Mouse (Mus musculus) heart, embryonic 10.5 days (tissue): ENCODE measurements around the gene Tuba1c. TPM values are rescaled to one million over a fixed set of nuclear protein-coding genes. Genes with fewer than 3 reads are reported as not detected.

Source experiments
- DNase-seq: peaks from one replicate; pipeline ENCODE4 v3.0.0-alpha.2; 2017; ENCODE audit warnings: low spot score
- H3K27ac ChIP-seq: fragments of 300-500 bp; sonication (generic); 2 replicates; pipeline ENCODE4 v1.5.1; 2016; ENCODE audit warnings: mild to moderate bottlenecking
- H3K27me3 ChIP-seq: fragments of 300-500 bp; sonication (generic); 2 replicates; pipeline ENCODE4 v1.6.1; 2016; ENCODE audit warnings: mild to moderate bottlenecking; ENCODE audit not compliant: poor library complexity, insufficient read depth, severe bottlenecking
- H3K36me3 ChIP-seq: fragments of 300-500 bp; sonication (generic); 2 replicates; pipeline ENCODE4 v1.6.1; 2016; ENCODE audit warnings: mild to moderate bottlenecking, moderate library complexity
- H3K4me1 ChIP-seq: fragments of 300-500 bp; sonication (generic); 2 replicates; pipeline ENCODE4 v1.6.1; 2016; ENCODE audit warnings: mild to moderate bottlenecking
- H3K4me3 ChIP-seq: fragments of 300-500 bp; sonication (generic); 2 replicates; pipeline ENCODE4 v1.5.1; 2016; ENCODE audit warnings: mild to moderate bottlenecking, moderate library complexity
- H3K9me3 ChIP-seq: fragments of 300-500 bp; sonication (generic); 2 replicates; pipeline ENCODE4 v1.6.1; 2016; ENCODE audit warnings: mild to moderate bottlenecking, moderate library complexity
- WGBS: fragments of 180-500 bp; shearing (Covaris S2); methylation state at CpG from one replicate; pipeline ENCODE4 v1.1.7; 2016; 5-methylcytosine and 5-hydroxymethylcytosine counted together
- polyA plus RNA-seq: library from polyadenylated mRNA; unstranded; fragments of >200 nt; fragmentation: Nextera tagmentation; extraction: Ambion mirVana; gene quantifications from 2 replicates; pipeline ENCODE4 v1.2.1, GENCODE M21; 2016

Tuba1c gene
- polyA plus RNA-seq = 172 and 183 TPM in 2 replicates

DNA sequence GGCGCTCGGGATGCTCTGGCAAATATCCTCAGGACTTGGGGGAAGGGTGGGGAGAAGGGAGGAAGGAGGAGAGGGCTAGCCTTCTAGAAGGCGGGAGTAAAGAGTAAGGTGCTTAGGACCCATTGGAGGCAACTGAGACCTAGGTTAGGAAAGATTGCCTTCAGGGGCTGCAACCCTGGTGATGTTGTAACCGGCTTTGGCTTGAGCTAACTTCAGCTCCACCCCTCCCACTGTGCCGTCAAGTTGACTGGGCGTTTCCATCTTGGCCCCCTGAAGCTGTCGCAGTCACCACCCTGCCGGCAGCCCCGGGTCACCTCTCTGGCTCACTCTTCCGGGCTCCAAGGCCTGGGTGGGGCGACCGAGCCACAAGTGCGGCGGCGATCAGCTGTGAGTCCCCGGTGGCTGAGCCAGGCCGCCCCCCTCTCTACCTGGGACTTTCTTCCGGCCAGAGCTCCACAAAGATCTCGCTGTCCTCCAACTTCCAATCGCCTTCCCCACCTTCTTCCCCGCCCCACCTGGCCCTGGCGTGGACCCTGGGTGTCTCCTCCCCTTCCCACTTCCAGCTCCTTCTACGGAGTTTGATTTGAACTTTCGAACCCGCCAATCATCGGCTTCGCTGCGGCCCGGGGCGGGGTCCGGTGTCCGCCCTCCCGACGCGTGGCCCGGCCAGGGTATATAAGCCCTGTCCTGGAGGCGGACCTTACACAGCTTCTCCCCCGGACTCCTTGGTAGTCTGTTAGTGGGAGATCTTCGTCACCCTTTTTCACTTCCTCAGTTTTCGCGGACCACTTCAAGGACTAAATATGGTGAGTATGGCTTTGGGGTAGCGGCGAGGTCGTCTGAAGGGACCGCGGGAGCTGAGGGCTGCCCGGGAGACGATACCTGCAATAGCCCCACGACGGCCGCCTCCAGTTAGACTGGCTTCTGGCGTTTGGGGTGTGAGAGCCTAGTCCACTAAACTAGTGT lies at the start of gene Tuba1c:
Gene Tuba1c, plus strand, starts transcription at position 273 of the 966 bp plus-strand sequence.
- Histone ChIP-seq H3K27me3 (no peaks in the 10 kb centered on the region), H3K27ac (peak within 1 kb of the TSS; percentile 96), H3K9me3 (no peaks in the 10 kb centered on the region), H3K4me3 (peak within 1 kb of the TSS; percentile 83), H3K4me1 (peaks cover 44% of the 10 kb centered on the region), H3K36me3 (peaks cover 9% of the 10 kb centered on the region)
- peak; percentile 98 for DNase-seq
- WGBS = 1% methylated on average over 52 of the region's 52 CpGs

DNA sequence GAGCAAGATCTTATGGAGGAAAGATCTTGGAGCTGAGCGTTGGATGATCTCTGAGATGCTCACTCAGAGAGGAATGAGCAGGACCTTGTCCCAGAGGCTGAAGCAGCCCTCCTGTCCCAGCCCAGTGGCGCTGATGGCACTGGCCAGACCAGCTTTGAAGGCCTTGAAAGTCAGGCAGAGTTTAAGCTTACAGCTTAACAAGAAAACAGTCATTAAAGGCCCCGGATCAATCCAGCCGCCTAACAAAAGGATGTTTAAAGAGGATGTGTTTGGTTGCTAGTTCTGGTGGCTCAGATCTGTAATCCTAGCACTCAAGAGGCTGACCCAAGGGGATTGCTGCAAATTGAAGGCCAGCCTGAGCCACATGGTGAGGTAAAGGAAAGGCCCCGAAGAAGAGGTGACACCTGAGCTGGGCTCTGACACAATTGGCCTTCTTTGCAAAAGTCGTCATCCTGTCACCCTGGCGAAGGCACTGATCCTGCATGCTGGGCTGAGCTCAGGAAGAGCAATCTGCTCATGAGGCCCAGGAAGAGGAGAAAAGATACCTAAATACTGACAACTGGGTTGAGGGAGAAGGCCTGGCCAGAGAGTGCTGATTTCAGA lies 49.6 kb upstream of the Tuba1c start:
- no peak for DNase-seq
- peaks cover 46% of the 10 kb centered on the region for H3K4me1 ChIP-seq
- no peaks in the 10 kb centered on the region for H3K36me3 ChIP-seq
- H3K9me3 ChIP-seq = no peaks in the 10 kb centered on the region
- WGBS = 61% methylated on average over 7 of the region's 7 CpGs
- H3K27me3 ChIP-seq = no peaks in the 10 kb centered on the region
- no peak overlapping the region for H3K27ac ChIP-seq
- H3K4me3 ChIP-seq = no peak overlapping the region

DNA sequence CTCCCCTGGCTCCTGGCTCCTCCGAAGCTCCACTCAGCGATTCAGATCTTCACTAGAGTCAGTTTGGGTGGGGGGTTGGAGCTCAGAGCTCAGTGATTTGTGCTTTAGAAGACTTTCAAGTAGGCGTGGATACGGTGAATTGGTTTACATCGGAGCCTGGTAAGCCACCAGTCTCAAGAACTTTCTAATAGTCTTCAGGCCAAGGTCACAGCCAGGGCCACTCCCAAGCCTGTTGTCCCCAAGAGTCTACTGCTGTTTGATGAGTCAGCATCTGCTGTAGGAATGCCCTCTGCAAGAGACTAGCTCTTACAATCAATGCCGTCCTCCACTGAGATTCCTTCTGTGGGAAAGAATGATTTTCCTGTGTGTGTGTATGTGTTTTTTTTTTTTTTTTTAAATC lies 47.6 kb upstream of the Tuba1c start:
- WGBS = 74% methylated on average over 6 of the region's 6 CpGs
- H3K27ac ChIP-seq = peak overlapping the region; percentile 67
- no peaks in the 10 kb centered on the region for H3K27me3 ChIP-seq
- no peaks in the 10 kb centered on the region for H3K36me3 ChIP-seq
- DNase-seq = no peak
- H3K9me3 ChIP-seq = no peaks in the 10 kb centered on the region
- no peak overlapping the region for H3K4me3 ChIP-seq
- peaks cover 56% of the 10 kb centered on the region for H3K4me1 ChIP-seq

DNA sequence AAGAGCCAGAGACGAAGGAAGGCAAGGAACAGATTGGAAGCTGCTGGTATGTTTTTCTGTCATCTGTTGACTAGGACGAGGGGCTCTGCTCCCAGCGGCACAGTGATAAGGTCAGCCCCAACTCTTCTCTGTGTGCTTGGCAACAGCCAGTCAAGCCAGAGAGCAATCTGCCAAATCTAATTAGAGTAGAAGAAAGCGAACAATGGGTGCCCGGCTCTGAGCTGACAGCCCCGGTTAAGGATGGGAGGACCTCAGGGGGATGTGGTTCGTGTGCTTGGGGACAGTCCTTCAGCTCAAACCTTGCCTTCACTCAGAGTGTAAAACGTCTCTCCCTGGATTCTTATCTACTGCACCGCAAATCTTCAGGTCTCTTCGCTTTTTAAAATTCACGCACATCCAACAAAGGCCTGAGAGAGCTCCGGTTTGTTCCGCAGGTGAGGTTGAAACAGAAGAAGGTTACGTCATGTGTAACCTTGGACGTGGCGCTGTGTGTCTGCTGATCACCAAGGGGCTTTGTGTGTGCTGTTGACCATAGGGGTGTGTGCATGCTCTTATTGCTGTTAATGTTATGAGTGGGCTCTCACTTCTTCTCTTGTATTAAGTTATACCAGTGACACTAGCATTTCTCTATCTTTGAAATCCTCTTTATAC lies 46.1 kb upstream of the Tuba1c start:
- peaks cover 55% of the 10 kb centered on the region for H3K4me1 ChIP-seq
- peak overlapping the region; percentile 45 for H3K4me3 ChIP-seq

DNA sequence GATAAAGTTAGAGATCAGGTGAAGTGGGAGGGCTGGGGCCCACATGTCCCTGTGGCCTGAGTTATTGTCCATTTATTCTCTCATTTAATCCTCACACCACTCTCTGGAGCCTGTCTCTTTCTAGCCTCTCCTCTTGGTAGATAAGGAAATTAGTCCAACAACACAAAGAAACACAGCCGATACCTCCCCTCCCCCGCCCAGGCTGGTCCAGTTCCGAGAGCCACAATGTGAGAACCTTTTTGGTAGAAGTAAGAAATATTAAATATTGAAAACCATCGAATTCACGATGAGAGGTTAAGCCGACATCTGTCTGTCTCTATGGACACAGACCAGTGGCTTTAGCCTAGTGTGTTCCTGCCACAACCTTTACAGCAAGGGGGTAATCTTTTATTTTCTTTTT lies 45.0 kb upstream of the Tuba1c start:
- 34% methylated on average over 6 of the region's 6 CpGs for WGBS
- Histone ChIP-seq H3K27ac (peak overlapping the region; percentile 93), H3K4me3 (peak overlapping the region; percentile 63), H3K9me3 (no peaks in the 10 kb centered on the region), H3K4me1 (peaks cover 60% of the 10 kb centered on the region), H3K36me3 (no peaks in the 10 kb centered on the region), H3K27me3 (no peaks in the 10 kb centered on the region)
- DNase-seq = peak; percentile 74

More for the DNA sequence above, 46.1 kb upstream of the Tuba1c start:
- peak overlapping the region; percentile 83 for H3K27ac ChIP-seq
- H3K36me3 ChIP-seq = no peaks in the 10 kb centered on the region
- no peaks in the 10 kb centered on the region for H3K9me3 ChIP-seq
- DNase-seq = peak; percentile 74
- H3K27me3 ChIP-seq = no peaks in the 10 kb centered on the region
- WGBS = 32% methylated on average over 16 of the region's 16 CpGs

DNA sequence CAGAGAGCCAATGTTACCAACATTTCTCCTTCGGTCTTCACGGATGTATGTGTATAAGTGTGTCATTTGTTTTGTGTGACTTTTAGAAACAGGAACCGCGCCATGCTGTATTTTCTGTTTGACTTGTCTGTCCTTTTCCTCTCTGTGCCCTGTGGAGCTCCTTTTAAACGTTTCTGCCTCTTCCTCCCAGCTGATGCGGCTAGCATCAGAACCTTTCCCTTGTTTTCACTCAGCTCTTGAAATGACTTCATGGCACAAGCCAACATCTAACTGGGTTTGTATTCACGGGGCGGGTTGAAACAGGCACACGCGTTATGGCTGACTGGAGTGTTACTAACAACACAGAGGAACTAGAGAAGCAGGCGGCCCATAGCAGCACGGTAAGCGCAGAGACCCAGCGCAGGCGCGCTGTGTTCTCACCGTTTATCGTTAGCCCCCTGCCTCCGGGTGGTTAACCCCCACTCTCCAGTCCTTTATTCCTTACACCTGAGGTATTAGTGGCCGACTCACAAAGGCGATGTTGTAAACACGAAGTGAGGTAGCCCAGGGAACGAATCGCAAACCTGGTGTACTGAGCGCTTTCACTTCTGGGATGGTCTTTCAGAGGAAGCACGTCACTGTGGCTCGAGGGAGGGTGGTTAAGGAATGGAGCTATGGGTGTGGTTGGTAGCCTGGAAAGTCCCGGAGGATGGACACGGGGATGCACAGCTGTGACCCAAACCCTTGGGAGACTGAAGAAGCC lies 44.3 kb upstream of the Tuba1c start:
- Histone ChIP-seq H3K4me1 (peaks cover 67% of the 10 kb centered on the region), H3K4me3 (peak overlapping the region; percentile 63), H3K27ac (peak overlapping the region; percentile 93), H3K9me3 (no peaks in the 10 kb centered on the region), H3K27me3 (no peaks in the 10 kb centered on the region), H3K36me3 (no peaks in the 10 kb centered on the region)
- 5% methylated on average over 29 of the region's 29 CpGs for WGBS
- DNase-seq = peak; percentile 93

DNA sequence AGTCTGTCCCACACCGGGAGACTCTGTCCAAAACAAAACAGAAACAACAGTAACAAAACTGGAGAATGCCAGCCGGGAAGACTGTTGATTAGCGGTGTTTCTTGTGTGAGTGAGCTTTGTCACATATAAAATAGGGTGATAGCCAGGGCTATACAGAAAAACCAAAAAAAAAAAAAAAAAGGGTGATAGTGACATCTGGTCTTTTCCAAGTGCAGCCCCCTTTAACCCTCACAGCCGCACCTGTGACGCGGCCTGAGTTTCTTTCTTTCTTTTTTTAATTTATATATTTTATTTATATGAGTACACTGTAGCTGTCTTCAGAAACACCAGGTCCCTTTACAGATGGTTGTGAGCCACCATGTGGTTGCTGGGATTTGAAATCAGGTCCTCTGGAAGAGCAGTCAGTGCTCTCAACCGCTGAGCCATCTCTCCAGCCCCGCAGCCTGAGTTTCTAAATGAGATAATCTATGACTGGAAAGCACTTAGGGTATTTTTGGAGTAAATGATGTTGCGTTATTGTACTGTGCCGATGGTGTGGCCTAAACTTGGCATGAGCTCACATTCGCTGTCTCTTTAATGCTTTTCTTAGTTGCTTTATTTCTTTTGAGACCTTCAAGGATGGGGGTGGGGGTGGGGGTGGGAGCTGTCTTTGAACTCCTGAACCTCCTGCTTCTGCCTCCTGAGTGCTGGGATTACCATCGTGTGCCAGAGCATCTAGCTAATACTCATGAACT lies 43.5 kb upstream of the Tuba1c start:
- Histone ChIP-seq H3K36me3 (no peaks in the 10 kb centered on the region), H3K4me1 (peaks cover 75% of the 10 kb centered on the region), H3K27ac (peak overlapping the region; percentile 93), H3K9me3 (no peaks in the 10 kb centered on the region), H3K4me3 (peak overlapping the region; percentile 63), H3K27me3 (no peaks in the 10 kb centered on the region)
- DNase-seq = no peak
- WGBS = 23% methylated on average over 12 of the region's 12 CpGs

DNA sequence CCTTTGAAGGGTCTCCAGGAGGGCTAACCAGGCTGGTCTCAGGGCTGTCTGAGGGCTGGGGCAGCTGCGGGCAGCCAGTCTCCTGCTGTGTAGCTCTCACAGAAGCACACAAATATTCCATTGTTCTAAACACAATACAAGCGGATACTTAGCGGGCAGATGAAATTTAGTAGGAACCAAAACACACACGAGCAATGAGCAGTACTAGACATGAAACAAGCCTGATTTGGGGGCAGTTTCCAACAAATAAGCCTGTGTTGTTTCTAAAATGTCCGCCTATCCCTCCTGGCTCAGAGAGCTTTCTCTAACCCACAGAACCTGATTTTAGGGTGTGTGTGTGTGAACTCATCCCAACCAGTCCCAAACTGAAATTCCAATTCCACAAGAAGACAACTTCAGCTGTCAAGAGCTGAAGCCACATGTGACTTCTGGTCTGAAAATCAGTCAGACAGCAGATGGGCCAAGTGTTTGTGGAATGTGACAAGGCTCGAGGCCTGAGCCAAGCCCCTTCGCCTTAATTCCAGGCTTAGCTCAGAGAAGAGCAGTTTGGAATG lies 42.5 kb upstream of the Tuba1c start:
- H3K4me1 ChIP-seq = peaks cover 78% of the 10 kb centered on the region
- peak overlapping the region; percentile 15; the same call in 1 of the 2 replicates for H3K4me3 ChIP-seq
- H3K27me3 ChIP-seq = no peaks in the 10 kb centered on the region
- peak; percentile 73 for DNase-seq
- 22% methylated on average over 7 of the region's 7 CpGs for WGBS
- H3K27ac ChIP-seq = peak overlapping the region; percentile 93
- no peaks in the 10 kb centered on the region for H3K9me3 ChIP-seq
- no peaks in the 10 kb centered on the region for H3K36me3 ChIP-seq

DNA sequence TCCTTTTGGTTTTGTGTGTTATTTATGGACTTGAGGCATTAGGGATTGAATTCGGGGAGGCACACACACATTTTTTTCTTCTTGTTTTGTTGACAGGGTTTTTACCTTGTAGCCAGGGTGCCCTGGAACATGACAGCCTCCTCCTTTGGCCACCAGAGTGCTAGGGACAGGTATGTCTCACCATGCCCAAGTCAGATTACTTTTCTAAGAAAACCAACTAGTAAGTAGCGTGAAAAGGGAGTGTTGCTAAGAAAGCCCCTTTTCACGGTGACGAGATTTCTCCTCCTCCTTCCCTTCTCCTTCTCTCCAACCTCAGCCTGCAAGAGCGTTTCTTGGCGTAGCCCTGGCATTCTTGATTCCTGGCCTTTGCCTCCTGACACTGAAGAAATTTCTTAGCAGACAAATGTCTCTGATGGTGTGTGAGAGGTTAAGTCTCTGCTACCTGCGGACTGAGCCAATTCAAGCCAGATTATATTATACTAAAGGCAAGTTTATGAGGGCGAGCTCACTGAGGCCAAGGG lies 42.0 kb upstream of the Tuba1c start:
- no peaks in the 10 kb centered on the region for H3K36me3 ChIP-seq
- peaks cover 80% of the 10 kb centered on the region for H3K4me1 ChIP-seq
- 56% methylated on average over 8 of the region's 8 CpGs for WGBS
- no peaks in the 10 kb centered on the region for H3K9me3 ChIP-seq
- no peaks in the 10 kb centered on the region for H3K27me3 ChIP-seq
- peak overlapping the region; percentile 15; the same call in 1 of the 2 replicates for H3K4me3 ChIP-seq
- no peak for DNase-seq
- peak overlapping the region; percentile 93 for H3K27ac ChIP-seq

DNA sequence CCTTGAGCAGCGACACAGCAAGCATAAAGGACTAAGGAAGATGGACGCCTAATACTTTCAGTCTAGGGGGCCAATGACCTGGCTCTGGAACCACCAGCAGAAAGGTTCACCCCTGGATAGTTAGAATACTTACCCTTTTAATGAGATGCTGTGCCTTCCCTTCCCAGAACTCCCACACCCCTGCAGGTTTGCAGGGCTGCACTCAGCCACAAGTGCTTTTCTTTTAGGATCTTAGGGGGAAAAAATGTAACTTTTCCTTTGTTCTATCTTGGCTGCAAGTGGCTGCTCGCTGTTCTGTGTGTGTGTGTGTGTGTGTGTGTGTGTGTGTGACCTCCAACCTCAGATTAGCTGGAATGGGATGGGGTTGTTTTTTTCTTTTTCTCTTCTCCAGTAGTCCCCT lies 40.9 kb upstream of the Tuba1c start:
- no peaks in the 10 kb centered on the region for H3K27me3 ChIP-seq
- no peak overlapping the region for H3K4me3 ChIP-seq
- 76% methylated on average over 3 of the region's 3 CpGs for WGBS
- no peak for DNase-seq
- H3K36me3 ChIP-seq = no peaks in the 10 kb centered on the region
- peaks cover 77% of the 10 kb centered on the region for H3K4me1 ChIP-seq
- no peaks in the 10 kb centered on the region for H3K9me3 ChIP-seq
- peak overlapping the region; percentile 17 for H3K27ac ChIP-seq

DNA sequence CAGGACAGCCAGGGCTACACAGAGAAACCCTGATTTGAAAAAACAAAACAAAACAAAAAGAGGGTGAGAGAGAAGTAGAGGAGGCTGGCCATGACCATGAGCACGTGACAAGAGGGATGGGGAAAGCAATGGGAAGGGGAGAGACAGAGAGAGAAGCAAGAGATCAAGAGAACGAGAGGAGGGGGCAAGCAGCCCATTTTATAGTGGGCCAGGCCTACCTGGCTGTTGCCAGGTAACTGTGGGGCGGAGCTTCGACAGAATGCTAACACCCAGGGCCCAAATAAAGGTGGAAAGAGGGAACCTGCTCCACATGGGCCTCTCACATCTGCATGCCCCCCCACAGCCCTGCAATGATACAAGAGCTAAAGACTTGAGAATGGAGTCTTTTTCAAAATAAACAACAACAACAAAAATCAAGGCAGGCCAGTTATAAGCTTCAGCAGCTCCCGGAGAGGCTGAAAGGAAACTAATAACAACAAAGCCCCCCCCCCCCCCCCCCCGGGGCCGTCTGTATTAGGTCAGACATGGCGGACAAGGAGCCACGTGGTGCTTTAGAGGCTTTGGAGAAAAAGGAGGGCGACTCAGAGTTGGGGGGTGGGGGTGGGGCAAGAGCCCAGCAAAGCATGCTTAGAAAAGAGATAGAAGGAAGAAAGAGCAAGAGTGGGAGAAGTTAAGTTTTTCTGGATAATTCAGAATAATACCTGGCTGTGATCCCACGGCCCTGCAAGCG lies 39.8 kb upstream of the Tuba1c start:
- Histone ChIP-seq H3K9me3 (no peaks in the 10 kb centered on the region), H3K27me3 (no peaks in the 10 kb centered on the region), H3K4me3 (no peak overlapping the region), H3K27ac (peak overlapping the region; percentile 94), H3K36me3 (no peaks in the 10 kb centered on the region), H3K4me1 (peaks cover 74% of the 10 kb centered on the region)
- no peak for DNase-seq
- 35% methylated on average over 12 of the region's 12 CpGs for WGBS
